Mouse (Mus musculus) megakaryocyte, embryonic 14.5 days (primary cell): ENCODE data around the gene Ttc27. TPM values are rescaled to one million over a fixed set of nuclear protein-coding genes. Genes with fewer than 3 reads are reported as not detected.

Source experiments
- H3K27me3 ChIP-seq: replicated peaks from 2 replicates; pipeline ENCODE3; 2012; ENCODE audit warnings: inconsistent platforms
- H3K36me3 ChIP-seq: replicated peaks from 2 replicates; pipeline ENCODE3; 2012; ENCODE audit warnings: low read length, inconsistent platforms, mixed read lengths
- H3K4me1 ChIP-seq: 2 replicates; pipeline ENCODE4 v1.6.1; 2012; ENCODE audit warnings: inconsistent platforms
- H3K4me3 ChIP-seq: replicated peaks from 2 replicates; pipeline ENCODE3; 2012; ENCODE audit warnings: moderate library complexity, mild to moderate bottlenecking, inconsistent platforms
- H3K9me3 ChIP-seq: 2 replicates; pipeline ENCODE4 v1.6.1; 2012; ENCODE audit warnings: inconsistent platforms
- FLI1 ChIP-seq: IDR thresholded peaks from 2 replicates; pipeline ENCODE4 v1.6.1; 2012; ENCODE audit warnings: low read length, inconsistent platforms, mixed read lengths
- GATA1 ChIP-seq: IDR thresholded peaks from 3 replicates; pipeline ENCODE4 v1.6.1; 2012; ENCODE audit warnings: mixed read lengths, low read length, inconsistent platforms, borderline replicate concordance
- polyA plus RNA-seq: library from polyadenylated mRNA; stranded (reverse); fragments of >175 nt; gene quantifications from 2 replicates; pipeline ENCODE4 v1.2.3, GENCODE M21; 2012; ENCODE audit warnings: low replicate concordance; ENCODE audit not compliant: insufficient read depth

Gene Ttc27
- polyA plus RNA-seq, 1 experiment, result 6.8 TPM

DNA sequence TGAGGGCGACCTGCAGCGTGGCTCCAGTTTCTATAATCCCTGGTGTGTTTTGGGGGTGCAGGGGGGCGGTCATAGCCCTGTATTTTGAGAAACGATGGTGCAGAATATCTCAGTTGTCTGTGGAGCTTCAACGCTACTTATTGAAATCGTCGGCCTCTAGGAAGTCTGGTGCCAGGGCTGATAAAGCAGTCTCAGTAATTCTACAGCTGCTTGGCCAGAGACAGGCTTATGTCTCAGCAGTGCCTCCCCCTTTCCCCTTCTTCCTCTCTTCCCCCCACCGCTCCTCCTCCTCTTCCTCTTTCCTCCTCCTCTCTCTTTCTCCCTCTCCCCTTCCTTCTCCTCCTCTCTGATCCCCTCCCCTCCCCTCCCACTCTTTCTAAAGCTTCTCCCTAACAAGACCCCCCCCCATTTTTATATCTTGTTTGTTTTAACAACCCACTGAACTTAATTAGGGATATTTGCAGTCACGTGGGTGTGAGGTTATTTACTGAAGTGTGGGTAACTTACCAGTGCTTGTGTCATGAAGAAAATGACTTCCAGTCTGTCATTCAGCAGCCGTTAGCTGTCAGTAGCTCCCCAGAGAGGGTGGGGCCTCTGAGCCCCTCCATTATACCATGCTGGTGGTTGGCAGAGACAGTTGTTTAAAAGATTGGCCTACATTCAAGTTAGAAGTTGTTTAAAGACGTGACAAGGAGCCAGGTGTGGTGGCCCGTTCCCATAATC lies 150.8 kb downstream of the Ttc27 start:
- Histone ChIP-seq H3K4me3 (peak overlapping the region; percentile 18), H3K27me3 (no peaks in the 10 kb centered on the region), H3K4me1 (peaks cover 96% of the 10 kb centered on the region), H3K36me3 (peaks cover 4% of the 10 kb centered on the region), H3K9me3 (no peaks in the 10 kb centered on the region)
- no peak for TF ChIP-seq FLI1
- TF ChIP-seq GATA1, result no peak

DNA sequence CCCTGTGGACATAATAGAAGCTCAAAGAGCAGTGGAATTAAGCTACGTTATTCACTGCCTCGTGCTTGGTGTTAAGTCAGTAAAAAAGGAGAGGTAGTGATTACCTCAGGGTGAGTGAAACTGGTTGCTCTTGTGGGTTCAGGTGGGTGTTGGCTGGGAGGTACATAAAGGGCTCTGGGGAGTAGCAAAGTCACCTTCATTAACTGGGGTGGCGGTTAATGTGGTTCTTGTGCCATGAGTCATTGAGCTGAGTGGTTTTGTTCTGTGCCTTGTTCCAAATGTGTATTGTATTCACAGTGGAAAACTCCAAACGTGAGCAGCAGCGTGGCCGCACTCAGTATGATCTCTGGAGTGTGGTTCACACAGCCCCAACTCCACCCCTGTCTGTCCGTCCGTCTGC lies 152.0 kb downstream of the Ttc27 start:
- Histone ChIP-seq H3K4me1 (peaks cover 95% of the 10 kb centered on the region), H3K36me3 (no peaks in the 10 kb centered on the region), H3K27me3 (no peaks in the 10 kb centered on the region), H3K9me3 (no peaks in the 10 kb centered on the region), H3K4me3 (no peak overlapping the region)
- TF ChIP-seq GATA1 (no peak), FLI1 (no peak)

DNA sequence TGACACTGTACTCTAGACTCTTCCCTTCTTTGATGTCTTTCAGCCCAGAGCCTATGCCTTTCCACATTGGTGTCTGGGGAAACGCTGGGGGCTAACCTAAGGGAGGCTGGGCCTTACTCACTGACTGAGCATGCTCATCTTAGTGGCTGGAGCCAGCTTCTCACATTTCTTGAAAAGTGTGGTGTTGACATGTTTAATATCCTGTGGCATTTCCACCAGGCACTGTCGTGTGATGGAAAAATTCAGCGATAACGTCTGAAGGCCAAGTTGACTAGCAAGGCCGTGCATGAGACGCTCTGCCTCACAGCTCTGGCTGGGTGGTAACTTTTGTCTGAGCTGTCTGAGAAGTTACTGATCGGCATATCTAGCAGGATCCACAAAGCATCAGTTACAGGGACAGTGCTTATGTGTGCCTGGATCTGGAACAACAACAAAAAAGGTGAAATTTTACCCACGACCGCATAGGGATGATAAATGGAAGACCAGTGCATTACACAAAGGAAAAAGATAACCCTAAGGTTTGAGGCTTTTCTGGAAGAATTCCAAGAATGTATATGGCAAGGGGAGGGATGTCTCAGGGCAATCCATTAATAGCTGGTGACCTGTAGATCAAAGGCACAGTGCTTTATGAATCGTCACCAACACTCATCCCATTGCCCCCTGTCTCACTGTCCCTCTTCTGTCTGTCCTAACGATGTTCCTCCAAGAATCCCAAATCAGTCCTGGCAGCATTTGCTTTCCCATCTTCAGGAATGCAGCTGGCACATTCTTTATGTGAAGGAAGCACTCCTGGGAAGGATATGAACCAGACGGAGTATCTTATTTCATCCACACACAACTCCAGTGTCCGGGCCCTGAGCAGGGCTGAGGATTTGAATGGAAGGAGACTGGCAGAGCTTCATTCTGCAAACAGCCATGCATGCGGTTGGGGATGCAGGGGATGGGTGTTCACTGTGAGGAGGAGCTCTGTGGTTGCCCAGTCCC lies 152.9 kb downstream of the Ttc27 start:
- H3K4me3 ChIP-seq, result no peak overlapping the region
- TF ChIP-seq FLI1 (no peak), GATA1 (no peak)
- no peaks in the 10 kb centered on the region for H3K9me3 ChIP-seq
- peaks cover 1% of the 10 kb centered on the region for H3K27me3 ChIP-seq
- peaks cover 93% of the 10 kb centered on the region for H3K4me1 ChIP-seq
- no peaks in the 10 kb centered on the region for H3K36me3 ChIP-seq

DNA sequence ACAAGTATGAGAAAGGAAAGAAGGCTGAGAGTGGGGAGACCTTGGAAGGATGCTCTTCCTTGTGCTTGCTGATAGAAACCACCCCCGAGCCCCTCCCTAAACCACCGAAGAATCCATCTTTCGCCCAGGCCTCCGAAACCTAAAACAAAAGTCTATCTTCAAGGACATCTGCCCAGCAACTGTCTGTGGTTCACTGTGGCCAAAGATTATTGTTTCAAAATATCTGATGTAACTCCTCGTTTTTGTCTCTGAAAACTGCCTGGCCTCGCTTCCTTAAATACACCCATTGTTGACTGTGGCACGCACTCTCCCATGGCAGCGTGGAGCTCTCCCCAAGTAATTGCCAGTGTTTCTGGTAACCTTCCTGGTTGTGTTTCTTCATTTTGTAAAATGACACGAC lies 155.0 kb downstream of the Ttc27 start:
- peak overlapping the region; percentile 55 for H3K4me3 ChIP-seq
- TF ChIP-seq FLI1, result no peak
- no peak for TF ChIP-seq GATA1
- peaks cover 5% of the 10 kb centered on the region; the same call in 1 of the 2 replicates for H3K9me3 ChIP-seq
- H3K36me3 ChIP-seq, result no peaks in the 10 kb centered on the region
- H3K27me3 ChIP-seq, result peaks cover 5% of the 10 kb centered on the region
- peaks cover 74% of the 10 kb centered on the region for H3K4me1 ChIP-seq

DNA sequence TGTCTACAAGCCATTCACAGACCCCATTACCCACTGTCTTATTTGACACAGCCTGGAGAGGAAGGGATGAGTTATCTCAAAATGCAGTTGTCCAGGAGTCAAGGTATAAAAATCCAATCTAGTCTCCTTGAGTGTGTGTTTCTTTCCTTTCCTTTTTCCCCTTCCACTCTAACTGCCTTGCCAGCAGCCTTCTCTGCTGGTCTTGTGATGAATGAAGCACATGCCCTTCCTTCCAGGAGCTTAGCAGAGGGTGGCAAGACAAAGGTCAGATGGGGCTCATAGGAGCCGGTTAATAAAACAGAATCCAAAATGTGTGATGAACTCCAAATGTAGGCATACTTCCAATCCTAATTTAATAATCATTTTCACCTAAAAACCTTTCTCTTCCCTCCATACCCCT lies 156.2 kb downstream of the Ttc27 start:
- Histone ChIP-seq H3K4me3 (no peak overlapping the region), H3K9me3 (peaks cover 6% of the 10 kb centered on the region; the same call in 1 of the 2 replicates), H3K4me1 (peaks cover 62% of the 10 kb centered on the region), H3K36me3 (no peaks in the 10 kb centered on the region), H3K27me3 (peaks cover 7% of the 10 kb centered on the region)
- no peak for TF ChIP-seq GATA1
- TF ChIP-seq FLI1, result no peak

DNA sequence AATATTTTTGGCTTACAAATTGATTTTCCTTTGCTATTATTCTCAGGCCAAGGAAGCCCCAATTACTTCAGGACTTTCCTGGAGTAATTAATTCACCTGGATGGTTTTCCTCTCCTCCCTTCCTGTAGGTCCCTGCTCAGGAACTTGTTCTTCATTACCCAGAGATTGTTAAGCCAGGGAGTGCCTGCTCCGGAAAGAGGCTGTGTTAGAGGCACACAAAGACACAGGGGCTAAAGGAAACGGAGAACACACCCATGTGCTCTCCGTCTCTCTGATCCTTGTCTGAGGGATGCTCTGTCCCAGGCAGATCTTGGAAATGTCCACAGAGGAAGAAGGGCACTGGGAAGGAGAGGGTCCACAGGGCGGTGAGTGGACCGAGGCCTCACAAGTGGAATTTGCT lies 158.2 kb downstream of the Ttc27 start:
- Histone ChIP-seq H3K4me3 (no peak overlapping the region), H3K27me3 (peaks cover 13% of the 10 kb centered on the region), H3K36me3 (no peaks in the 10 kb centered on the region)

DNA sequence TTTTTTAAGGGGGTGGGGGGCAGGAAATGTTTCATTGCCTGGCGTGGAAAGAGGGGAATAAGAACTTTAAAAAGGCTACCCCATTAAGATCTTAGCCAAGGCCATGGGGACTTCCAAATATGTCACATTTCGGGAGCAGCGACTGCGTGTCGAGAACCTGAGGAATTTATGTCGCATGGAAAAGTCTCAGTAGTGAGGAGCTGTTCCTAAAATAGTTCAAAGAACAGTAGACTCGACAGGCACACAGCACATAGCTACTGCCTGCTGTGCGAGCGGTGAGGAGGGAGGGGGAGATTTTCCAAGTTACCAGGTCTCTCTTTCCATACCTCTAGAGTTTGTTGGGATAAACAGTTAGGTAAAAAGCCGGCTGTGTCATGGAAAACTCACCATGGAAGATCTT lies 159.4 kb downstream of the Ttc27 start:
- peaks cover 6% of the 10 kb centered on the region; the same call in 1 of the 2 replicates for H3K9me3 ChIP-seq
- no peak overlapping the region for H3K4me3 ChIP-seq
- peaks cover 55% of the 10 kb centered on the region for H3K4me1 ChIP-seq
- TF ChIP-seq FLI1, result no peak
- H3K36me3 ChIP-seq, result no peaks in the 10 kb centered on the region
- H3K27me3 ChIP-seq, result peaks cover 13% of the 10 kb centered on the region

More for the DNA sequence above, 158.2 kb downstream of the Ttc27 start:
- H3K9me3 ChIP-seq, result peaks cover 6% of the 10 kb centered on the region; the same call in 1 of the 2 replicates
- TF ChIP-seq GATA1 (no peak), FLI1 (no peak)
- H3K4me1 ChIP-seq, result peaks cover 54% of the 10 kb centered on the region

DNA sequence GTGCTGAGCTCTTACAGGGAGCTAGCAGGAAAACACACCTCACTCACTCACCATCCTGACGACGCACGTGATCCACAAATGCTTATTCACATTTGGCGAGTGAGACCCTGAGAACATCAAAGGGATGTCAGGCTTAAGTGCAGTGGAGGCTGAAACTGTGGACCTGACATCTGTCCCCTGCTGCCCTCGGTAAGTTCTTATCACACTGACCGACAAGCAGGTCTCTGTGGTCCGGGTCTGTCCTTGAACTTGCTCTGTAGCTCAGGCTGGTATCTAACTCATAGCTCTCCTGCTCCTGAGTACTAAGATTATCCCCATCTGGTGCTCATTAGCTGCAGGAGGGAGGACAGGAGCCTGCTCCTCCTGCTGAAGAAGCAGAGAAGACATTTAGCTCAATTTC lies 162.2 kb downstream of the Ttc27 start:
- Histone ChIP-seq H3K4me1 (peaks cover 42% of the 10 kb centered on the region), H3K9me3 (peaks cover 11% of the 10 kb centered on the region), H3K36me3 (no peaks in the 10 kb centered on the region), H3K27me3 (peaks cover 29% of the 10 kb centered on the region), H3K4me3 (no peak overlapping the region)
- TF ChIP-seq FLI1, result no peak
- TF ChIP-seq GATA1, result no peak

DNA sequence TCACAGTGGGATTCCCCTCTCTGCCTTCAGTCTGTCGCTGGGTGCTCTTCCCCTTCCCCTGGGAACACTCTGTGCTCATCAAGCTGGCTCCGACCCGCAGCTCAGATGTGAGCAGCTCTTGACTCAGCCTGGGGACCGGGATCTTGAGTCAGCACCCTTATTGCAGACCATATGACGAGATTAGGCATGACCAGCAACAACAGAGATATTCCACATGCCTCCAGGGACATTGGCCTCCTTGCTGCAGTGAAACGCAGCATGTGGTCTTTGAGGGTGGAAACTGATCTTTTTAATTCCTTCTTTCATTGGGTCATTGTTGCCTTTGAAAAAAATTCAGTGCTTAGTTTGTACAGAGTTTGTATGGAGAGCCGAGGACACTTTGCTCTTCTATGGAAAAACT lies 169.5 kb downstream of the Ttc27 start:
- Histone ChIP-seq H3K36me3 (no peaks in the 10 kb centered on the region), H3K27me3 (peaks cover 45% of the 10 kb centered on the region), H3K4me1 (peaks cover 18% of the 10 kb centered on the region), H3K4me3 (no peak overlapping the region), H3K9me3 (peaks cover 7% of the 10 kb centered on the region)
- TF ChIP-seq GATA1, result no peak
- TF ChIP-seq FLI1, result no peak
